Mouse (Mus musculus) kidney, postnatal 0 days (tissue): ENCODE results near the gene Rpl15. TPM values are rescaled to one million over a fixed set of nuclear protein-coding genes. Genes with fewer than 3 reads are reported as not detected.
A peak's percentile ranks its signal among the peaks of the same experiment; 100 is the strongest.

Experiments used
- ATAC-seq: fragments of 200-750 bp; cut with Nextera tagmentation; replicated peaks from 2 replicates; pipeline ENCODE4 v1.8.0; 2017; ENCODE audit warnings: low read depth, moderate number of reproducible peaks, moderate TSS enrichment, moderate library complexity; ENCODE audit not compliant: low FRiP score
- DNase-seq: peaks from one replicate; pipeline ENCODE4 v3.0.0-alpha.2; 2016; ENCODE audit warnings: low spot score
- H3K27ac ChIP-seq: fragments of 300-500 bp; sonication (generic); 2 replicates; pipeline ENCODE4 v1.5.1; 2014; ENCODE audit warnings: mild to moderate bottlenecking
- H3K27me3 ChIP-seq: fragments of 300-500 bp; sonication (generic); 2 replicates; pipeline ENCODE4 v1.6.1; 2014; ENCODE audit warnings: low read length, mixed read lengths; ENCODE audit not compliant: insufficient read depth
- H3K36me3 ChIP-seq: fragments of 300-500 bp; sonication (generic); 2 replicates; pipeline ENCODE4 v1.6.1; 2014; ENCODE audit warnings: low read length, mixed read lengths; ENCODE audit not compliant: insufficient read depth
- H3K4me1 ChIP-seq: fragments of 300-500 bp; sonication (generic); replicated peaks from 2 replicates; pipeline ENCODE4 v1.6.1; 2014; ENCODE audit warnings: antibody characterized with exemption, low read length, mixed read lengths; ENCODE audit not compliant: insufficient read depth
- H3K4me2 ChIP-seq: fragments of 300-500 bp; sonication (generic); 2 replicates; pipeline ENCODE4 v1.6.1; 2014; ENCODE audit warnings: mild to moderate bottlenecking, low read length, moderate library complexity, mixed read lengths
- H3K4me3 ChIP-seq: fragments of 300-500 bp; sonication (generic); replicated peaks from 2 replicates; pipeline ENCODE4 v1.5.1; 2014; ENCODE audit warnings: low read depth, low read length
- H3K9ac ChIP-seq: fragments of 300-500 bp; sonication (generic); 2 replicates; pipeline ENCODE4 v1.6.1; 2014; ENCODE audit warnings: low read depth, low read length
- H3K9me3 ChIP-seq: fragments of 300-500 bp; sonication (generic); replicated peaks from 2 replicates; pipeline ENCODE4 v1.6.1; 2016; ENCODE audit warnings: low read length, inconsistent platforms, mixed read lengths
- CTCF ChIP-seq: IDR thresholded peaks from 2 replicates; pipeline ENCODE4 v1.5.1; 2016; ENCODE audit warnings: antibody characterized with exemption, low read depth, mild to moderate bottlenecking, moderate library complexity
- WGBS: fragments of 180-500 bp; shearing (Covaris S2); extraction: QIAGEN DNeasy Blood & Tissue Kit; methylation state at CpG from one replicate; pipeline ENCODE4 v1.1.7; 2014; 5-methylcytosine and 5-hydroxymethylcytosine counted together
- polyA plus RNA-seq: library from polyadenylated mRNA; unstranded; fragments of >200 nt; fragmentation: Nextera tagmentation; extraction: Ambion mirVana; gene quantifications from 2 replicates; pipeline ENCODE4 v1.2.1, GENCODE M21; 2015

The Rpl15 gene
- polyA plus RNA-seq, 1 experiment from 2014 or later: 558 TPM

- 84% methylated on average over 3 of the region's 3 CpGs for WGBS
- H3K36me3 ChIP-seq: no peaks in the 10 kb centered on the region
- no peak for ATAC-seq
These were observed 10.0 kb downstream of the Rpl15 start for GRCm38 (mm10) chr14:18261203-18261602.

GRCm38 (mm10) chr14:18242638-18243130 is 28.5 kb downstream of the Rpl15 start:
- WGBS: 80% methylated on average over 21 of the region's 21 CpGs
- H3K27ac ChIP-seq: no peak overlapping the region
- TF ChIP-seq CTCF: no peak
- no peaks in the 10 kb centered on the region for H3K27me3 ChIP-seq
- DNase-seq (no peak), ATAC-seq (no peak)
- H3K9me3 ChIP-seq: no peaks in the 10 kb centered on the region
- no peak overlapping the region for H3K4me2 ChIP-seq
- no peaks in the 10 kb centered on the region for H3K4me1 ChIP-seq
- H3K36me3 ChIP-seq: no peaks in the 10 kb centered on the region
- H3K9ac ChIP-seq: no peak overlapping the region
- H3K4me3 ChIP-seq: no peak overlapping the region

More at GRCm38 (mm10) chr14:18261203-18261602, 10.0 kb downstream of the Rpl15 start:
- TF ChIP-seq CTCF: no peak
- Histone ChIP-seq H3K27ac (no peak overlapping the region), H3K9me3 (no peaks in the 10 kb centered on the region), H3K9ac (no peak overlapping the region), H3K4me2 (no peak overlapping the region), H3K4me3 (no peak overlapping the region), H3K27me3 (no peaks in the 10 kb centered on the region), H3K4me1 (no peaks in the 10 kb centered on the region)
- no peak for DNase-seq

- H3K27me3 ChIP-seq: no peaks in the 10 kb centered on the region
- no peak overlapping the region for H3K9ac ChIP-seq
- 82% methylated on average over 4 of the region's 4 CpGs for WGBS
- TF ChIP-seq CTCF: no peak
- no peaks in the 10 kb centered on the region for H3K9me3 ChIP-seq
- DNase-seq (no peak), ATAC-seq (no peak)
- H3K27ac ChIP-seq: no peak overlapping the region
- no peak overlapping the region for H3K4me3 ChIP-seq
- no peak overlapping the region for H3K4me2 ChIP-seq
- H3K36me3 ChIP-seq: no peaks in the 10 kb centered on the region
- H3K4me1 ChIP-seq: no peaks in the 10 kb centered on the region
These were observed 29.4 kb downstream of the Rpl15 start for GRCm38 (mm10) chr14:18241786-18242185.

GRCm38 (mm10) chr14:18240132-18240531 is 31.1 kb downstream of the Rpl15 start:
- Histone ChIP-seq H3K4me3 (no peak overlapping the region), H3K4me1 (no peaks in the 10 kb centered on the region), H3K9me3 (no peaks in the 10 kb centered on the region), H3K4me2 (no peak overlapping the region), H3K27me3 (no peaks in the 10 kb centered on the region), H3K9ac (no peak overlapping the region), H3K36me3 (no peaks in the 10 kb centered on the region), H3K27ac (no peak overlapping the region)
- DNase-seq (no peak), ATAC-seq (no peak)
- no peak for TF ChIP-seq CTCF
- 69% methylated on average over 7 of the region's 7 CpGs for WGBS

- Histone ChIP-seq H3K9me3 (no peaks in the 10 kb centered on the region), H3K4me2 (peak within 1 kb of the TSS; percentile 81), H3K27me3 (no peaks in the 10 kb centered on the region), H3K9ac (peak within 1 kb of the TSS; percentile 94), H3K36me3 (no peaks in the 10 kb centered on the region), H3K27ac (peak within 1 kb of the TSS; percentile 98), H3K4me1 (no peaks in the 10 kb centered on the region), H3K4me3 (peak within 1 kb of the TSS; percentile 84)
- peak; percentile 100 for DNase-seq
- TF ChIP-seq CTCF: peak; percentile 35; the same call in 1 of the 2 replicates
- peak; percentile 96 for ATAC-seq
- WGBS: under 1% methylated on average over 52 of the region's 66 CpGs
These were observed 32.1 kb downstream of the Rpl15 start, which contains the start of gene Nr1d2 for GRCm38 (mm10) chr14:18238750-18239731. Gene Nr1d2, minus strand, starts transcription at chr14:18239127.

GRCm38 (mm10) chr14:18238131-18238749 is 33.0 kb downstream of the Rpl15 start:
- H3K4me1 ChIP-seq: no peaks in the 10 kb centered on the region
- H3K9me3 ChIP-seq: no peaks in the 10 kb centered on the region
- peak overlapping the region; percentile 98 for H3K27ac ChIP-seq
- H3K27me3 ChIP-seq: no peaks in the 10 kb centered on the region
- peak overlapping the region; percentile 81 for H3K4me2 ChIP-seq
- under 1% methylated on average over 65 of the region's 71 CpGs for WGBS
- no peak for TF ChIP-seq CTCF
- H3K36me3 ChIP-seq: no peaks in the 10 kb centered on the region
- DNase-seq (peak; percentile 96), ATAC-seq (peak; percentile 91)
- H3K9ac ChIP-seq: peak overlapping the region; percentile 94
- H3K4me3 ChIP-seq: peak overlapping the region; percentile 84
